Mouse (Mus musculus) testis, adult 2 months (tissue): ENCODE results near the gene Lhx4.

Experiments used
- CTCF ChIP-seq: fragments of 200-500 bp; IDR thresholded peaks from 2 replicates; pipeline ENCODE4 v1.5.1; 2012; ENCODE audit warnings: low read depth, mild to moderate bottlenecking, inconsistent platforms, low read length, moderate library complexity; ENCODE audit not compliant: control insufficient read depth, insufficient read depth, insufficient replicate concordance
- POLR2A ChIP-seq: fragments of 200-500 bp; IDR thresholded peaks from 2 replicates; pipeline ENCODE4 v1.6.1; 2012; ENCODE audit warnings: low read depth, mild to moderate bottlenecking, inconsistent platforms, low read length, moderate library complexity; ENCODE audit not compliant: control insufficient read depth

DNA sequence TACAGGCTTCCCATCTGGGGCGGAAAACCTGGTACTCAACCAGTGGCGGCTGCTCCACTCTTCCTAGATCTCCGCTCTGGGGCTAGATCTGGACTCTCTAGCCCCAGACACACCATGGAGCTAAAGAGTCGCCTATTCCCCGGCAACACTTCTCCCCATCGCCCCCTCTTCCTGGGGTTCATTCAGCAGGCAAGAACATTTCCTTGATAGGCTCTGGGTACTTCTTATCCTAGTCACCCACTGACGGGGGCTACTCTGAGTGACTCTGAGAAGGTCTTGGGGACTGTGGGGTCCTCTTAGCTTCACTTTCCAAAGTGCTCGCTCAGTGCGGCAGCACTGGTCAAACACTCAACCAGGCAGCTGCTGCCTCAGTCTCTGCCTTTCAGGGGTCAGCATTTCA, 1.9 kb upstream of the Lhx4 start:
- TF ChIP-seq CTCF (no peak), POLR2A (no peak)
